Mouse (Mus musculus): ENCODE results near the gene Senp7.

DNA sequence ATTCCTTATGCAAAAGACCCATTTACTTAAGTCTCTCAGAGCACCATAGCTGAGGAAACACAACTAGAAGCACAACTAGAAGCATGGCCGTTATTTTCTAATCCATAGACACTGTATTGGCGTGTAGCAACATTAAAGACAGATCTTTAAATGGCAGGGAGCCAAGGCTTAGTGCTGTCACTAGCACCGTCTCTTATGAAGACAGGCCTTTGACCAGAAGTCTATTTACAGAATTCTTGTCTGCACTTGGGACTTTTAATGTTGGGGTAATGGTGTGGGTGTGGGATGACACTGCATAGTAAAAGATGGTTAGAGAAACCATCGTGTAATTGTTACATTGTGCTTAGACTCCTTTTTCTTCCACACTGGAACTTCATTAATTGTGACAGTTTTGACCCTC, 138.7 kb downstream of the Senp7 start:
- TF ChIP-seq POLR2A (IDR thresholded peaks at IDR 0.05; ENCODE audit: low read depth, low read length) (no peak), CTCF (IDR thresholded peaks at IDR 0.05; ENCODE audit: borderline replicate concordance, insufficient read depth, low read length) (no peak)
